ENCODE assay signal across 20 mouse cellular contexts in the genomic region with DNA sequence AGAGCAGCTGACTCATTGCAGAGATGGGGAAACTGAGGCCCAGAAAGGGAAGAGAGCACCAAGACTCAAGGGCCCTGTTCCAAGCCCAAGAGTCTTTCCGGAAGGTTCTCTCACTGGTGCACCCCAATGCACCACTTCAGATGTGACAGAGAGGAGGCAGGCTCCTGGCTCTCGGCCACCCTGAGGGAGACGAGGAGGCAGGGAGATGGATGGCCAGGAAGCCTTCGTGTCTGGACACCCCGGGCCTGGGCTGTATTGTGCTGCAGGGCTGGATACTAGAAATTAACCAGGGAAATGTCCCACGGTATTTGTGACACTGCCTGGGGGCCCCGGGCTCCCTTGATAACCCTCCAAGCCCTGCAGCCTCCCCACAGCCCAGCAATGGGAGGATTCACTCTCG. TPM values are rescaled to one million over a fixed set of nuclear protein-coding genes. Genes with fewer than 3 reads are reported as not detected.
A peak's percentile ranks its signal among the peaks of the same experiment; 100 is the strongest.
DNase-seq lines count a peak whose midpoint lies in the region; ATAC-seq and TF ChIP-seq lines count a peak whose summit lies in the region.
"Had no signal": no experiment of that assay in that cellular context is flagged by ENCODE, and none has a peak within 500 bp of the region (broad histone marks: within the 10 kb centered on the region; RNA-seq: fewer than 3 reads in every experiment).

No protein-coding gene starts in this region.

- DNase-seq in cerebellum, adult 18-20 months, result peak; percentile 69 to 71
- DNase-seq in cerebellum, postnatal 4 days (ENCODE audit: low spot score in 2 of 2), result no peak
- no peak for DNase-seq in layer of hippocampus, adult 2 months (ENCODE audit: low spot score in 2 of 2)
- DNase-seq in layer of hippocampus, postnatal 25 days (ENCODE audit: extremely low spot score in 1 of 2, low spot score in 1 of 2), result no peak
- peak; percentile 43 to 50 for DNase-seq in right cerebral cortex, adult 2 months (ENCODE audit: low spot score in 2 of 2)
- no peak for DNase-seq in right cerebral cortex, postnatal 25 days
- no peak for DNase-seq in hindbrain, postnatal 0 days (ENCODE audit: low spot score)
- DNase-seq: adrenal gland, adult 8-10 months; gastrocnemius, adult 2 months; heart, adult 11 months; kidney, adult 11 months; lung, postnatal 10 days; retina, postnatal 1 day had no signal

- no peak for ATAC-seq in hindbrain, postnatal 0 days
- ATAC-seq in CD4-positive, CD25-positive, alpha-beta regulatory T cell, adult 4 months, result no peak

- H3K27ac ChIP-seq in layer of hippocampus, adult 2 months, result peak overlapping the region; percentile 90
- no peak overlapping the region for H3K27ac ChIP-seq in hindbrain, postnatal 0 days
- H3K27ac ChIP-seq: gastrocnemius, adult 2 months; kidney, postnatal 0 days; stomach, postnatal 0 days had no signal

- H3K4me2 ChIP-seq in hindbrain, postnatal 0 days (ENCODE audit: low read depth, low read length), result peak overlapping the region; percentile 58

- no peaks in the 10 kb centered on the region for H3K36me3 ChIP-seq in hindbrain, postnatal 0 days (ENCODE audit: insufficient read depth, low read length)

- WGBS in hindbrain, postnatal 0 days, result 62% methylated on average over 8 of the region's 8 CpGs

- H3K4me1 ChIP-seq in hindbrain, postnatal 0 days (ENCODE audit: insufficient read depth, low read length), result peaks cover 18% of the 10 kb centered on the region

- H3K9me3 ChIP-seq in hindbrain, postnatal 0 days (ENCODE audit: low read length), result no peaks in the 10 kb centered on the region

- TF ChIP-seq CTCF in layer of hippocampus, adult 2 months (conservative IDR thresholded peaks at IDR 0.05), result no peak
- TF ChIP-seq CTCF in hindbrain, postnatal 0 days (IDR thresholded peaks at IDR 0.05; ENCODE audit: low read depth), result no peak

- no peak overlapping the region for H3K9ac ChIP-seq in hindbrain, postnatal 0 days (replicated peaks; ENCODE audit: low read length)

- no peaks in the 10 kb centered on the region for H3K27me3 ChIP-seq in hindbrain, postnatal 0 days (ENCODE audit: insufficient read depth, low read length)

- peak overlapping the region; percentile 60 for H3K4me3 ChIP-seq in layer of hippocampus, adult 2 months
- no peak overlapping the region for H3K4me3 ChIP-seq in hindbrain, postnatal 0 days (ENCODE audit: low read length)
- H3K4me3 ChIP-seq: gastrocnemius, adult 2 months had no signal

RNA-seq across cellular contexts. Expression of gene Rph3a, which starts 2.8 kb away (rescaled TPM):
- total RNA-seq in layer of hippocampus, adult 2 months (2021), result 100 to 1,000 TPM; 226 to 235 TPM
- 100 to 1,000 TPM; 203 to 233 TPM for total RNA-seq in layer of hippocampus, postnatal 25 days (2021)
- total RNA-seq in hindbrain, postnatal 0 days (2014; rRNA removed), result 44.3 and 50.7 TPM in 2 replicates
- polyA plus RNA-seq in hindbrain, postnatal 0 days (2015; fragmentation: Nextera tagmentation; extraction: Ambion mirVana), result 35.2 and 39.4 TPM in 2 replicates
- not detected for polyA plus RNA-seq in CD4-positive, CD25-positive, alpha-beta regulatory T cell, adult 4 months (2017; shearing (Covaris generic))
- total RNA-seq: gastrocnemius, adult 2 months; hematopoietic stem cell, adult 5-6 weeks; neutrophil, adult 5-6 weeks had no signal
- polyA plus RNA-seq: heart, embryonic 14.5 days; liver, embryonic 16.5 days had no signal

Comparison
In these comparisons a context has a peak if more than half of its experiments do, and no peak if none do; other contexts are left out.
1. DNase-seq: peak in cerebellum, adult 18-20 months (2 of 2) and right cerebral cortex, adult 2 months (2 of 2); none in cerebellum, postnatal 4 days (0 of 2), layer of hippocampus, adult 2 months (0 of 2), layer of hippocampus, postnatal 25 days (0 of 2), right cerebral cortex, postnatal 25 days (single experiment) and hindbrain, postnatal 0 days (single experiment).